Mouse (Mus musculus) cerebellum, adult (tissue): ENCODE measurements around the gene C1galt1.
A peak's percentile ranks its signal among the peaks of the same experiment; 100 is the strongest.

Source experiments
- ATAC-seq: cut with Nextera tagmentation; 2 replicates; pipeline ENCODE4 v1.9.2; 2017; ENCODE audit warnings: mild to moderate bottlenecking, moderate library complexity, mixed read lengths; ENCODE audit not compliant: insufficient number of reproducible peaks, low FRiP score, low TSS enrichment

C1galt1 gene

DNA sequence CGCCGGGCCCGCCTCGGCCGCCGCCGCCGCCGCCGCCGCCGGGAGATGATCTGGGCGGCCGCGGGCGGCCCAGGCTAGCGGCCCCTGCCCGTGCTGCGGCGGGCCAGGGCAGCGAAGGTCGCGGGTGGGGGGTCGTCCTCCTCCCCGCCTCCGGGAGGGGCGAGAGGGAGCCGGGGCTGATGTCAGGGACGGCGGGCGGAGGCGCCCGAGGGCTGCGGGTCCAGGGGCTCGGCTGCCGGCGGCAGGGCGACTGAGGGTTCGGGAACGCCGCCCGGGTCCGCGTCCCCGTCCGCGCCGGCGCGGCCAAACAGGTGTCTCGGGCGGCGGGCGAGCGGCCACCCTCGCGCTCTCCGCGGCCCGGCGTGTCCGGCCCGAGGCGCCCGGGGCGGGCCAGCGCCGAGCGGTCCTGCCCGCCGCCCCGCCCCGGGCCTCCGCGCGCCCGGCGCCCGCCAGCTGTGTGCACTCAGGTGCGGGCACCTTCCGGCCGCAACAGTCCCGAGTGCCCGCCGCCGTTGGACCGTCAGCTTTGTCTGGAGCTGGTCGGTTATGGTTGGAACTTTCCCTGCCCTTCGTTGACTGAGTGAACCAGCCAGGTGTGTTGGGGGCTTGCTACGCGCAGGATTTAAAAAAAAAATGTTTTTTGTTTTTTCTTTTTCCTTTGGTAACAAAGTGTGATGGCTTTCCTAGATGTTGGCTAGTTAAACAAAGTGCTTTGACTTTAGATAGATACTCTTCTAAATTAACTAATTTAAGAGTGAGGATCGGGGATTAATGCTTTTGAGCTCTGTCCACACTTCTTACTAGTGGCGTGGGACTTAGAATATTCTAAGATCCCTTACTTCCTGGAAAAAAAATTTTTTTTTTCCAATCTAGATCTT lies at the start of gene C1galt1:
Gene C1galt1, plus strand, starts transcription at position 41 of the 878 bp plus-strand sequence.
- peak; percentile 74 for ATAC-seq

DNA sequence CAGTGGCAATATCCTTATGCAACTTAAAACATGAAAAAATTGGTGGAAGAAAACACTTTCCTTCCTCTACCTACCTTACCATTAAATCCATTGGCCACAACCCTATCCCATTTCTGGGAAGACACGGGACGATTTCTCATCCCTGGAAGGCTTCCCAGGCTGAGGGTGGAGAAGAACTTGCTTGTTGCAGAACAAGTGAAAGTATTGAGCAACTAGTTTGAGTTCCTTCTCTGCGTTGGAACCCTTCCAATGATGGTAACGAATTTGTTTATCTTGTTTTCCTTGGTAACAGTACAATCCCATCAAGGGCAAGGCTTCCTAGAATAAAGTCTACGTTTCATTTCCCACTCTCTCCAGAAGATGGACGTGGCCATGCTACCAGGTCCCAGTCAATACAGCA lies 44.7 kb upstream of the C1galt1 start:
- no peak for ATAC-seq

DNA sequence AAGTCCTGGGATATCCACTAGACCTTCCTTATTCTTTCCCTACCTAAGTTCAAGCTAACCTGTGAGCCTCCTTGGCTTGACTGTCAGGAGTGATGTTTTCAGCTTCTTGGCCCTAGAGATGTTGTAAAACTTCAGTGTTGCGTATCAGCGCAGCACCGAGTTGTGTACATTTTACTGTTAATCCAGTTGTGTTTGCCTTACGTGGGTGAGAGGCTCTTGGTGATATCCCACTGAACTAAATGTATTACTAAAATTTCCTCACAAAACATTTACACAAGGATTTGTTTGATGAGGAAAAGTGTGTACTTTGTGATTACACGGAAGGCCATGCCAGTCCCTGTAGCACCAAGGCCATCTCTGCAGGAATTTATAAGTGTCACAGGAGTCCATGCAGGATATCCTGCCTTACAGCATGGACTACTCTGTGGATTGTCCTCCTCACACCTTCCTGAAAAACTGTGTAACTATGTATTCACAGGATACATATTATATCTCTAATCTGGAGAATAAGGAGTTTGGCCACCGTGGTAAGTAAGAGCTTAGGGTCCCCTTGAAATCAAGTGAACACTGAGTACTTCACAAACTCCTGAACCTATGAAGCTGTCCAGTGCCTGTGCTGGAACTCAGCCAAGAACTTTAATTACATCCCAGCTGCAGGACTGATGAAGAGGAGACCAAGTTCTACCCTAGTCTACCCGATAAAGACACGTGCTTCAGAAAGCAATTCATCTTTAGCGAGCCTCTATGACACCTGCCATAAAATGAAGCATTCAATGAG lies 40.7 kb upstream of the C1galt1 start:
- ATAC-seq: no peak

DNA sequence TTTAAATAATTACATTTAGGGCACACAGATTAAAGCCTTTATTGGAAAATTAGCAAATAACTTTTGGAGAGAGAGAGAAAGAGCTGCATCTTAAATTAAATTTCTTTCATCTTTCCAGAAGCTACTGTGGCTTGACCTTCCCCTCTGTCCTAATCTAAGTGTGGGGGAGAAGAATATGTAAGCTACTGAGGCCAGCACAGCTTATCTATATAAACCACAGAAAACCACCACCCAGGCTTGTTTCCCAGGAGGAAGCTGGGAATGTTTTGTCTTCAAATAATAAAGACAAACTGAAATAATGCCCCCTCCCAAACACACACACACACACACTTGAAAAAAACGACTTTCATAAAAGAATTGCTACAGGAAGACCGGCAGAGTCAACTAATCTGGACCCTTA lies 30.5 kb upstream of the C1galt1 start:
- ATAC-seq: no peak

DNA sequence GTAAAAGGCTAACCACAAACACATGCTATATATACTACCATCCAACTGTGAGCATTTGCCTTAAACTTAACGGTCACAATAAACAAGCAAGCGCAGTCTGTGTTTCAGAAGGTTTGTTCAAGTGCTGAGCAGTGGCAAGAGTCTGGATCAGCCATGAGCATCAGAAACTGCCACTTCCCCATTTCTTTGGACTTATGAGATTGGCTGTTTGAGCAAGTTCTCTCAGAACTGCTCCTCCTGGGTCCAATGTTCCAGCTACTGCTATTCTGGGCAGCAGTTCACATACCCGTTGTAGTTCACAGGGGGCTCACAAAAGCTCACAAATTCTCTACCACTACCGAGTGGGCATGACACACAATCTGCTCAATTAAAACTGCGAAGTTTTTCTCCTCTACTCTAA lies 28.4 kb upstream of the C1galt1 start:
- no peak for ATAC-seq

DNA sequence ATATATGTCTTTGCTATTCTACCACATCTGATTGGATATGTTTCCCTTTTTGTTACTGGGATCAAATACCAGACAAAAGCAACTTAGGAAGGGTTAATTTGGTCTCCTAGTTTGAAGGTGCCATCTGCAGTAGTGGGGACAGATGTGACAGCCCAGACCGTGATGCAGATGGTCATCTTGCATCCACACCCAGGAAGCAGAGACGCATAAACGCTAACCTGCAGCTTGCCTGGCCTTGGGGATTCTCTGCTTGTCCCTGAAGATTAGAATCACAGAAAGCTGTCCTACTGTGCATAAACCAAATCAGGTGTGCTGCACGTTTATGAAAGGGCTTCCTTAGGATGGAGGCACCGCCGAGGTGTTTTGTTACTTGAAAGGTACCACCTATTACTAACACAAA lies 22.0 kb upstream of the C1galt1 start:
- no peak for ATAC-seq

DNA sequence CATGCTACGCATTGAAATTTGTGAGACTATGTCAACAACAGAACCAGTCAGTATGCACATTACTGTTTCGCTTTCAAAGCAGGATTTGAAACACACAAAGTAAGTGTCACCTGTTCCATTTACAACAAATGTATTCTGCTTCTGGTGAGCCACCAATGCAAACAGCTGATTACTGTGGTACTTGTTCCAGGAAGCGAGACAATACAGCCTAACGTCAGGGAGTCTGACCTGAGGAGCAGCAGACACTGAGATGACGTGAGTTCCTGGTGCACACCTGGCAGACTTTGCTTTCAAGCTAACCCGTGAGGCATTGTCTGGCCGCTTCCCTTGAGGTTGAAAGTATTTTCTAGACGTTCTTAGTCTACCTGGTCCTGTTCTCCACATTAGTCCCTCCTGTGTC lies 13.8 kb upstream of the C1galt1 start:
- ATAC-seq: no peak

DNA sequence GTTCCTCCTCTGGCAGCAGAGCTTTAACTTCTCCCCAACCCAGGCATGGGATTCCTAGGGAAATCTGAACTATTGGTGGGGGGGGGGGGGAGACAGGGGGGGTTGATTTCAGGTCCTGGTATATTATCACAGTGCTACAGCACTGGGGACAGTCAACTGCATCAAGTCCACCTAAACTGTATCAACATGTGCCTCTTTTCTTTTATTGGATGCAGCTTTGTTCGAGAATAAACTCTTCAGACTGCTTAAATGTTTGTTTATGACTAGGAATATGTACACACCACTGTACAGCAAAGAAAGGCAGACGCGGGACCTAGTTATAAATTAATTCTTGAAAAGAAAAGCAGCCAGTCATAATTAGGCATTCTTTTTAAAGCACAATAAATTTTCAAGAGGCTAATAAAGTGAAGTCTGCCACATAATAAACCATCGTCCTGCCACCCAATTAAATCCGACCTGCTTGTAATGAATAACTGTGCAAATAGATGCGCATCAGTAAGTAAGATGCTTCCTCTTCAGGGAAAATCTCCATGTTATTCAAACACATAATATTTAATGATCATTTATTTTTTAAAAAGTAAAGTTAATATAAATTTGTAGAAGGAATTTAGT lies 12.0 kb upstream of the C1galt1 start:
- no peak for ATAC-seq

DNA sequence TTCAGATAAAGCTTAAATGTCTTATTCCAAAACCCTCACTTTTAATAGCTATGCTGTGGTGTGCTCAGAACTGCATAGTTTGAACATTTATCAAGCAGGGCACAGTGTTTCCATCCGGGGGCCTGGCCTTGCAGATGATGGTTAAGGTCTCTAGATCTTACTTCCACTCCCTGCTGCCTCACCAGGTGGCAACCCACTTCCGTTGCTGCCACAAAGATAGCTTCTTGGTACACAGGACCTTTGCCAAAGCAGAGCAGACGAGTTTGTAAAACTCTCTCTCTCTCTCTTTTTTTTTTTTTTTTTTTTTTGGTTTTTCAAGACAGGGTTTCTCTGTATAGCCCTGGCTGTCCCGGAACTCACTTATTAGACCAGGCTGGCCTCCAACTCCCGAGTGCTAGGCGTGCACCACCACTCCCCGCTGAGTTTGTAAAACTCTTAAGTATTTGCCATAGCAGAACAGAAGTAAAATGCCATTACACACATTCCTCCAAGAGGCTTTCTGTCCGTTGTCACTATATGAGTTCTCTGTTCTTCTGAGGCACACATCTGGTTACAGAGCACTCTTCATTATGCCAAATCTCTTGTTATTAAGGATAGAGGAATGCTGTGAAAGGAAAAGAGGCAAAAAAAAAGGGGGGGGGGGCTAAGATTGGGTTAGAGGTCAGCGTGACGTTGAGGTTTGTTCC lies 773 bp upstream of the C1galt1 start:
- ATAC-seq: peak; percentile 2; the same call in 1 of the 2 replicates

DNA sequence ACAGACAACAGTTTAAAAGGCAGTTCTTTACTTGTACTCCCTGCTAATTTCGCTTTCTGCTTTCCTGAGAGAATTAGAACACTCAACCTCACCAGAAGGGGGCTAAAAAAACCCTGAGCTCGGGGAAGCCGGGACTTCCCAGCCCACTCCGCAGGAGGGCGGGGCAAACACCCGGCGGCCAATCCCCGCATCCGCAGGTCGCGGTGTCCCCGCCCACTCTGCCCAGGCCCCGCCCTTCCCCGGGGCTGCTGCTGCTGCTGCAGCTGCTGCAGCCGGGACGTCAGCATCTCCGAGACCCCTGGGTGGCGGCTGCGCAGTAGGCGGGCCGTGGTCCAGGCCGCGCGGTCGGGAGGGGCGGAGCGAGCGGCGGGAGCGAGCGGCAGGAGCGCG lies 235 bp upstream of the C1galt1 start:
- ATAC-seq: peak; percentile 96

DNA sequence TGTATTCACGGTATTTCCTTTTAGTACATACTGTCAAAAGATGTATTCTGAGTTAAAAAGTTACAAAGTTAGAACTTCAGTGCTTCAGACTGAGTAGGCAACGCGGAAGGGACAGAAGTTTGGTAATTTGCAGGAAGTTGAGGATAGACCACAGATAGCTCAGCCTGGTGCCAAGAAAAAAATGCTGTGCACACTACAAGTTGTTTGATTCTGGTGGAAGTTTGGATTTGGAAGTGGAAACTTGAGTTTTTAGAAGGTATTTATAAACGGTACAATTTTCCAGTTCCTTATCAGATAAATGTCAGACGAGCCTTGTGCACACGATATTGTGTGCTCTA lies 1.0 kb downstream of the C1galt1 start:
- no peak for ATAC-seq

DNA sequence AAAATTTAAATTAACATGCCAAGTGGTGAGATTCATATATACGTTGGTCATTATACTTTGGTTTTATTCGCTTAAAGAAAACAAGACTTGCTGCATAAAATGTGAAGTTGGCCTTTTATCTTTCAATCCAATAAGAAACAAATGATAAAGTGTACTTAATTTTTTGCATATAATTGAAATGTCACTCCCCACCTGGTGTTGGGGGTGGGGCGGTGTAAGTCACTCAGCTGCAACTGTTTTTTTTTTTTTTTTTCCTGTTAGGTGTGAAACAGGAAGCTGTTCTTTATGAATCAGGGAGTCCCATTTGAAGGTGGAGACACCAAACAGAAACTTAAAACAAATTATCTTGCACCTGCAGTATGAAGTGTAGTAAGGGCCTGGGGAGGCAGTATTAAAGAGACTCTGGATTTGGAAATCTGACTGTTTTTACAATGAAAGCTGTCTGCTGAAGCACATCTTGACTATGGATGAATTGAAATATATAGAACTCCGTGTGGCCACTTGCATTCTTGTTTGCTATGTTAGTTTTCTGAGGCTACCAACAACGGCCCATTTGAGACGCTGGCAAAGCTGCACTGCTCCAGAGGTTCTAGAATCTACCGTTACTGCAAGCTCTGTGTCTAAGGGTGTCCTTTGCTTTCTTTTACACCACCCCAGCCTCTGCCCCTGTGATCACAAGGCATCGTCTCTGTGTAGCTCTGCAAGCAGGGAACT lies 2.2 kb downstream of the C1galt1 start:
- ATAC-seq: no peak

DNA sequence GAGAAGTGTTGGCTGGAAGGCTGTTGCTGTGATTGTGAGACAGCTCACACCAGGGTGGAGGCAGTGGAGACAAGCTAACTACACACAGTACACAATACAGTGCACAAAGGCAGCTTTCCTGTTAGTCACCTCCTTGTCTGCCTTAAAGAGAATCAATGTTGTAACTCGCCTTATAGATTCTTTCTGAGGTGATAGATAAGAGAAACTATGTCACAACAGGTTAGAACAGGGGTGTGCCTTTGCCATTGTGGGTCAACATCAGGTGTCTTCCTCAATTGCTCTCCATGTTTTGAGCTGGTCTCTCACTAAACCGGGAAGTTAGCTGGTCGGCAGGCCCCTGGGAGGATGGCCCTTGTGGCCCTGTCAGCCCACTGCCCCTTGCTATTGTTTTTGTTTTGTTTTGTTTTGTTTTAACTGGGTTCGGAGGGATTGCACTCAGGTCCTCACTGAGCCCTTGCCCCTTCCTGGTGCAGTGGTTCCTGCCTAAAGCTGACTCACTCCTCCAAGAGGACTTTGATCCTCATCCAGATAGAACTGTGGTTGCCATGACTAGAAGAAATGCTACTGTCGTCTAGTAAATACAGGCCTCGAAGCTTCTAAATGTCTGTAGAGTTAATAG lies 3.4 kb downstream of the C1galt1 start:
- ATAC-seq: no peak

DNA sequence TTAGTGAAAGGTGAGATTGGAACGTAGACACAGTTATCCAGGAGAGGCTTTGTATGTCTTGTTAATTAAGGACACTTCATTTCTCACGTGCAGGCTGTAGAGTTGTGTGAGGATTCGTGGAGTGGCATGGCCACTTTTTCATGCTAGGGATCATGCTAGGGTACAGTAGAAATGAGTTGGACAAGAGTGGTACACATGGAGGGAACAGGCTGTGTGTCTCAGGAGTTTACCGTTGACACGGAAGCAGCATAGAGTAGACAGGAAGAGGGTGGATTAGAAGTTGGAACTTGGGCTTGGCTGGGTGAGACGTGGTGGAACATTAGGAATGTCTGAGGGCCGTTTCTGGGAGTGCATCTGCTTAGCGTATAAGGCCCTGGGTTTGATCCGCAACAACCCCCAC lies 4.1 kb downstream of the C1galt1 start:
- no peak for ATAC-seq

DNA sequence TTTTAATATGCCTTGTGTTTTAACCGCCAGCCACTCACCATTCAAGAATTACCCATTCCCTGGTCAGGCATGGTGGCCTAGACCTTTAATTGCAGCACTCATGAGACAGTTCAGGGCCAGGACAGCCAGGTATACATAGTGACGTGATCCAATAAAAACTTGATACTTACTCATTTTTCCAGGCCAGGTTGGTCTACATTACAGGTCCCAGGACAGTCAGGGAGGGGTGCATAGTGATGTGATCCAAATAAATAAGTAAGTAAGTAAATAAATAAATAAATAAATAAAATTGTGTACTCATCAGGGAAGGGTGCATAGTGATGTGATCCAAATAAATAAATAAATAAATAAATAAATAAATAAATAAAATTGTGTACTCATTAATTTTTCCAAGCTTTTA lies 6.4 kb downstream of the C1galt1 start:
- 0 out of 2 replicates have a peak, but pooled peaks have one; percentile 5 for ATAC-seq

DNA sequence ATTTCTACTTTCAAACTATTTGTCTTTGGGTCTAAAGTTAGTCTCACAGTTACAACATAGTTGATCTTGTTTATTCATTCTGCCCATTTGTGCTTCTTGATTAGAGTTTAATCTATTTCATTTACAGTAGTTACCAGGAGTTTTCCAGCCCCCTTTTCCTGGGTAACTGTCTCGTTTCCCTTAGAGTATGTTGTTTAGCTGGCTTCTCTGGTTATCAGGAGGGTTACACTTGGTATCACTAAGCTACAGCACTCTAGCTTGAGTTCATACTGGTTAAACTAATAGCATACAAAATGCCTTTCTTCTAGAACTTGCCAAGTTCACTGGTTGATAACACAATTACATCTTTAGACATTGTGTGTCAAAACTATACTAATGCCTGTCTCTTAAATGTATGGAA lies 8.3 kb downstream of the C1galt1 start:
- ATAC-seq: no peak

DNA sequence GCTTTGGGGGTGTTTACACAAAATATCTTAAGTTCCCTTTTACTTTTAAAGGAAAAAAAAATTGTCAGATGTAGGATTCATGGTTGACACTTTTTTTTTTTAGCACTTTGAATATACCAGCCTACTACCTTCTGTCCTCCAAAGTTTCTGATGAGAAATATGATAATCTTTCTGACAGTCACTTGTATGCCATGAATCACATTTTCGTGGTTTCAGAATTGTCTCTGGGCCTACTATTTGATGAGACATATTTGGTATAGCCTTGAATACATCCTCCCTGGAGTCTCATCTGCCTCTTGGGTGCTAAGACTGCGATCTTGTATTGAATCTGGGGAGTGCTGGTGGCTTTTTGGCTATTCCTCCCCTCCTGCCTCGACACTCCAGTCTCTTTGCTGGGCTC lies 8.8 kb downstream of the C1galt1 start:
- no peak for ATAC-seq

DNA sequence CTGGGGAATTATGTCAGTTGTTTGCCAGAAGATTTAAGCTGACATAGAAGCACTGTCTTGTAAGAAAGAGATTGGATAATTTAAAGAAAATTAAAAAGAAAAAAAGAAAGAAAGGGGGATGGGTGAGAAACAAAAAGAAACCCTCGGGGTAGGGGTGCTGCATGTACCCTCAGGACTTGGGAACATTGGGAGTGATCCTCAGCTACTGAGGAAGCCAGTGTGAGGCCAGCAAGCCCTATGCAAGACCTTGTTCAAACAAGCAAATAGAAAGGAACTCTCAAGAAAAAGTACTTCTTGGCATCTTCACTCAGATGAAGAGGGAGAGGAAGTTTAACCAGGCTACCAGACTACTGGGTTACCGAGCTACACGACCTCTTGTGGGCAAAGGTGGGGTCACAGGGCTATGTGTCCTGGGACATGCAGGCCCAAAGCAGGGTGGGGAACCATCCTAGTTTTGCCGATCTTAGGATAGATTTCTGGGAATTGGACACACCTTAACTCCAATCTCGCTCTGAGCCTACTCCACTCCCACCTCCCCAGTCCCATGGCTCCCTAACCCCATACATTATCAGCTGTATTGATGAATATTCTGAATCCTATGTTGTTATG lies 12.1 kb downstream of the C1galt1 start:
- no peak for ATAC-seq
